Mouse (Mus musculus) brain, adult 2 months (tissue): ENCODE measurements around the gene Rap2b.

Experiments
- DNase-seq: peaks from one replicate; pipeline ENCODE4 v3.0.0; 2011; ENCODE audit warnings: low read depth, low spot score

Rap2b gene

DNA sequence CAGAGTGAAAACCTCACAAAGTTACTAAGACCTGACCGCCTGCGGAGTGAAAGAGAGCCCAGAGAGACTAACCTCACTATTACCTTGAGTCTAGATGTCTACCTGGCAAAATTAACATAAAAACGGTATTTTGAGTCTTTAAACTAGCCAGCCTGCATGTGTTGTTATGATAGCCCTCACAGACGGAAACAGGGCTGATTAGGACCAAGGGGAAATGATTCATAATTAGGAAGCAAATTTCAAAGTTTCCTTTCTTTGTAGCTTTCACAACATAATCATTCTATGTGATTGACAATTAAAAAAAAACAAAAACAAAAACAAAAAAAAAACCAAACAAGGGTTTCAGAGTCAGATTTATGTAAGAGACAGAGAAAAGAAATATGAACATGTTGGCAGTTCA lies 24.9 kb downstream of the Rap2b start:
- no peak for DNase-seq

DNA sequence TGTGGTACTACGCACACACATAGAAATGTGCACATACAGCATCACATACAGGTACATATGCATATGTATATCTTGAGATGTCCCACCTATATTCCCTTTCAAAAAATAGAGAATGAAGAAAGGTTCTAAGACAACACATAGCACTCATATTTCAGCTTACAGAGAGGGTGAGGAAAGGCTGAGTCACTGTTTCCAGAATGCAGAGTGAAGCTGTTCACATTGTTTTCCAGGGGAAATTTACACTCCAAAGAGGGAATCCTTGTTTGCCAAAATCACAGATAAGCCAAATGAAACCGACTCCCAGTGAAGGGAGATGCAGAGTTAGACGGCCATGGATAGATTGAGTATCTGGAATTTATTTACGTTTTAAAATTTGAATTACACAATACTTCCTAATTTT lies 30.1 kb downstream of the Rap2b start:
- peak; percentile 41 for DNase-seq

DNA sequence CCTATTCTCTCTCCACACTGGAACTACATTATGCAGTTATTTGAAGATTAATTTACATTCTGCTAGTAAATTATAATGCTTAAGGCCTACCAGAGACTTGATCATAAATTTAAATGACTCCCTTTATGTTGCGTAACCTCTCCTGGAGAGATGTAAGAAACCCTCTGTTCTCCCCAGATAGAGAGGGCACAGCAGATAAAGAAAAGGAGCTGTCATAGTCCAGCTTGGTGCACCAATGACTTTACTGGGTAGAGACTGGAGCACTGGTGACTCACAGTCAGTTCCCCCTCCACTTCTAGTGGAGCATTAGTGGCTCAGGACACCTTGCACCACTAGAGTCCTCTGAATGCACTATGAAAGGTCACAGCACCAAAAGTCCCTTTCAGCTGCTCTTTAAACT lies 31.4 kb downstream of the Rap2b start:
- DNase-seq = no peak

DNA sequence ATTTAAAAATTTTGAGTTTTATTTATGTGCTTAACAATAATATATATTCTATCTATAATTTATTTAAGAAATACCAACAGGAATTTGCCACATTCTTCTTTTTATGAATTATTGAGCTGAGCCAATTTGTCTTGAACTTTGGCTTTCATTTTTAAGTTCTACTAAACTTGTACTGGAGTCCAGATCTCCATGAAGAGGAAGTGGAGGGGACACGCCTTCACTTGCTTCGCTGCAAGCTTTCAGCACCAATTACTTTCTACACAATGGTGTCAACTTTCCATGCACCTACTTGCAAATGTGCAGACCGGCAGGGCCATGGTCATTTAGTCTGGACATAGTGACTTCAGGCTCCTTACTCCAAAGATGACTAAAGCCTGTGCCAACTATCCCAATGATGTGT lies 32.1 kb downstream of the Rap2b start:
- DNase-seq = no peak

DNA sequence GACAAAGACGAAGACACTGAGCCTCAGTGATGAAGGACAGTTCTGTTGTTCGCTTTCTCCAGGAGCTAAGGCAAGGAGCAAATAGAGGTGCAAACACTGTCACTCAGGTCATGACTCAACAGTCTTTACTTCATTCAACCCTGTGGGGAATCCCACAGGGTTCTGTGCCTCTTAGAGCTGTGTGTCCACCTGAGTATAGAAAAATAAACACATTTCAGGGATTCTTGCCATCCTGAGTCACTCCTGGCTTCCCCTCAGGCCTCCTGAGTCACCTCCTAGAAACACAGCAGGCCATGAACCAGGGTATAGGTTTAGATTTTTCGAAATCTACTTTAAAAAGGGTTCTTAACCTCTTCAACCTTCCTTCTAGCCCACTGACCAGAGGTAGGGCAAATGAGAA lies 33.9 kb downstream of the Rap2b start:
- DNase-seq = no peak

DNA sequence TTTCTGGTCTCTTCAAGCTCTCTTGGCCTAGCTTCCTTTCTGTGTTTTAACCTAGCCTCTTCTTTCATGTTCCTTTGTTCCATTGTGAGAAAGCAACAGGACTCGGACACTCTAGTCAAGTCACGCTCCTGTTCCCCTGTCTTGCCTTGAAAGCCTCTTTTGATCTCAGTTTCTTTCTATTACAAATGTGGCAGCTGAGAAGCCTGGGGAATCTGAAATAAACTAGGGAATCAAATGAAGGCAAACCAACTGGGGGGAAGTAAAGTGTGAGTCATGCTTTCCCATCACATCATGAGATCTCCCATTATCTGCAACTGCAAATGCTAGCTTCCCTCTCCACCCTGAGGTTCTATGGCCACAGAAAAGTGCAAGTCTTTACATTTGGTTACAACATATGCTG lies 35.3 kb downstream of the Rap2b start:
- DNase-seq = peak; percentile 46

DNA sequence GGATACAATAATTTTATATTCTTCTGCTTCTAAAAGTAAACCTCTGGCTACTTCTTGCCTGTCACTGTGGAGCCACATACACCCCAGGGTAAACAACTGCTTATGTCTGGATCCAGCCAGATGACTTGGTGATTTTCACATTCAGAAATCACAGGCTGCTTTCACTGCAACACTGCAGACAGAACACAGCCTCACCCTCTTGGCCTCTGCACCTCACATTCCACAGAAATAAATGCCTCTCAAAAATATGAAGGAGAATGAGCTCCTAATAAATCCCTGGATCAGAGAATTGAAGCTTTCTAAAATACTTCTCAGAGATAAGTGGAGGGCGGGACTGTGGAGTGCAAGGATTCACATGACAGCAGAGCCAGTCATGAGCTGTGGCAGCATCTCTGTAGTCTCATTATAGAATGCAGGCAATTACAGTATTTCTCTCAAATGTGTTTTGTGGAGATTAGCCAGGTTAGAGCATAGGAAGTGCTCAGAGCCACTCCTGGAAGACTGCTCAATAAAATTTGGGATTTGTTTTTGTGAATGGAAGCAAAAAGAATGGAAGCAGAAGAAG lies 39.5 kb downstream of the Rap2b start:
- DNase-seq = peak; percentile 23

DNA sequence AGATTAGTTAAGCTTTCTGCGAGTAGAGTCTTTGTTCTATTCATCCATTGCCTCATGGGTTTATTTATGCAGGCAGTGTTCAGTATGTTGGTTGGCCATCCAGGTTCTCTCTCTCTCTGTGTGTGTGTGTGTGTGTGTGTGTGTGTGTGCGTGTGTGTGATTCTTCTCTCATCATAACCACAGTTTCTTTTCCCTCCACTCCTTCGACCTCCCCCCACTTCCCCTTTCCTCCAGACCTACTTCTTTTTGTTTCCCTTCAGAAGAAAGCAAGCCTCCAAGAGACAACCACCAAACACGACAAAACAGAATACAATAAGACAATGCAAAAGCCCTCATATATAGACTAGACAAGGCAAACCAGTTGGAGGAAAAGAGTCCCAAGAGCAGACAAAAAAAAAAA lies 45.5 kb downstream of the Rap2b start:
- no peak for DNase-seq

DNA sequence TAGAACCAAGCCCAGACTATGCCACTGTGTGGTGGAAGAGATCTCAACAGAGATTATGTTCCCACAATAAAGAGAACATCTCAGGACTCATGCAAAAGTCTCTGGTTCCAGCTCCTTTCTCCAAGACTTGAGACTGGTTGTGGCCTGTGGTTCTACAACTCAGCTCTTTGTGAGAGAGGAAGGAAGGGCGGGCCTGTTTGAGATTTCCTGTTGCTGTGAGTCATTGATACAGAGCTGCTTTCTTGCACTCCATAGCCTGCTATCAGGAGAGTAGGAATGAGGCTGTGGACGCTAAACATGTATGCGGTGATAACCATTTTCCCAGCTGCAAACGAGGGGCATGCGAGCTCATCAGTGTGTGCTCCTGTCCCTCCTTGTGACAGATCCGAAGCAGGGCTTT lies 48.2 kb downstream of the Rap2b start:
- no peak for DNase-seq

DNA sequence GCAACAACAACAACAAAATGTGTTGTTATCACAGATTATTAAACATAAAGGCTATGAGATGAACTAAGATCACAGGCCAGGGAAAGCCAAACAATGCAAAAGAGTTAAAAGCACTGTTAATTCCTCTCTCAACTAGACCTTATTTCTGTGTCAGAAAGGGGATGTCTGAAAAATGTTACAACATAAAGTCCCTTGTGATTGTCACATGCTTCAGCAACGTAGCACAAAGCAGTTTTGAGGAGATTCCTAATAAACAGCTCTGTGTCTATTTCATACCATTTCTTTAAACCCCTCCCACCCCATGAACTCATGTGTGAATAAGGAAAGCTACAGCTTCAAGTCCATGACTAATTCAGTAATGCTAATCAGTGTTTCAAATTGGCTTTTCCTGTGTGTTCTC lies 54.4 kb downstream of the Rap2b start:
- DNase-seq = no peak
